Mouse (Mus musculus): Measurements from ENCODE around the gene Rarg.

DNA sequence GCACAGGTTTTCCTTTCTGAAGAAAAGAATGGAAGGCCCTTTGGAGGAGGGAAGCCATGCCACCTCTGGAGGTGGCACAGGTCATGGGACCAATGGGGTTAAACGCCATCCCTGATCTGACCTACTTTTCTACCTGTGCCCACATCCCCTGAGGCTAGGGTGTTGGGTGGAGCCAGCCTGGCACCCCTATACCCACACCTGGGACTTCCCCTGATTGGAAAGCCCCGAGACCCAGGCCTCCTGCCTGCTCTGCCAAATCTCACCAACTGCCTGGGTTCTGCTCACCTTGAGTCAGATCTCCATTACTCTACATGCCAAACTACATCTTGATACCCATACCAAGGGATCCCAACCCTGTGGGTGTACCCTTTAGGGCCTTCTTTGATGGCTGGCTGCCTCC, 5.7 kb upstream of the Rarg start:
- TF ChIP-seq POLR2A (IDR thresholded peaks at IDR 0.05; ENCODE audit: low read depth, low read length) (no peak), CTCF (IDR thresholded peaks at IDR 0.05; ENCODE audit: borderline replicate concordance, insufficient read depth, low read length) (no peak)

Measured in embryonic fibroblast, embryonic 13.5 days (primary cell).